ENCODE assay signal across 20 mouse cellular contexts in the genomic region with DNA sequence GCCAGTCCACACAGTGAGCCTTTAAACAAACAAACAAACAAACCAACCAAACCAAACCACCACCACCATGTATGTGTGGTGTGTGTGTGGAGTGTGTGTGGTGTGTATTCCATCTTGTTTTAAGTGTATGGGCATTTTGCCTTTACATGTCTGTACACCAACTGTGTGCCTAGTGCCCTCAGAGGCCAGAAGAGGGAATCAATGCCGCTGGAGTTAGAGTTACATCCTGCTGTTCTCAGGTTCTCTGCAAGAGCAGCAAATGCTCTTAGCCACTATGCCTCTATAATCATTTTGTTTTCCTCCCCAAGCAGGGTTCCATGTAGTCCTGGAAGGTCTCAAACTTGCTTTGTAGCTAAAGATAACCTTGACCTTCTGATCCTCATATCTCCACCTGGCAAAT. TPM values are rescaled to one million over a fixed set of nuclear protein-coding genes. Genes with fewer than 3 reads are reported as not detected.
DNase-seq lines count a peak whose midpoint lies in the region; ATAC-seq and TF ChIP-seq lines count a peak whose summit lies in the region.
"Had no signal": no experiment of that assay in that cellular context is flagged by ENCODE, and none has a peak within 500 bp of the region (broad histone marks: within the 10 kb centered on the region; RNA-seq: fewer than 3 reads in every experiment).

No protein-coding gene starts in this region.

- DNase-seq in heart, adult 9 months (ENCODE audit: low spot score in 2 of 2), result no peak
- no peak for DNase-seq in liver, embryonic 14.5 days (ENCODE audit: low read depth in 3 of 3, low spot score in 3 of 3)
- no peak for DNase-seq in liver, postnatal 0 days
- DNase-seq in CH12.LX (ENCODE audit: extremely low read depth), result no peak
- peak; percentile 39 for DNase-seq in induced T-regulatory cell, adult 2 months (ENCODE audit: low read depth)
- DNase-seq in right cerebral cortex, postnatal 25 days, result no peak
- DNase-seq: adrenal gland, postnatal 14 days; cerebellum, adult 18-20 months; heart, postnatal 4 days; kidney, postnatal 10 days; left cerebral cortex, postnatal 4 days; lung, adult 2 months; lung, postnatal 36 days; right cerebral cortex, postnatal 4 days; thymus, postnatal 25 days had no signal

- H3K36me3 ChIP-seq in heart, embryonic 13.5 days, result peaks cover 15% of the 10 kb centered on the region
- H3K36me3 ChIP-seq in liver, embryonic 14.5 days (replicated peaks; ENCODE audit: control insufficient read depth, insufficient read depth, low read depth), result peaks cover 15% of the 10 kb centered on the region
- peaks cover 18% of the 10 kb centered on the region for H3K36me3 ChIP-seq in liver, postnatal 0 days (replicated peaks; ENCODE audit: insufficient read depth, low read length)
- peaks cover 17 to 22% of the 10 kb centered on the region in 2 experiments for H3K36me3 ChIP-seq in CH12.LX (replicated peaks in 1 of 2; ENCODE audit: control insufficient read depth in 1 of 2, insufficient read depth in 1 of 2, low read length in 1 of 2)

- no peak overlapping the region for H3K9ac ChIP-seq in heart, embryonic 13.5 days
- no peak overlapping the region for H3K9ac ChIP-seq in liver, embryonic 14.5 days (replicated peaks)
- H3K9ac ChIP-seq in liver, postnatal 0 days (replicated peaks), result no peak overlapping the region
- H3K9ac ChIP-seq in CH12.LX (ENCODE audit: insufficient read depth, low read depth), result peak overlapping the region; percentile 97; the same call in 1 of the 2 replicates

- no peak for TF ChIP-seq EP300 in liver, embryonic 14.5 days (IDR thresholded peaks at IDR 0.05; ENCODE audit: low read depth)
- no peak for TF ChIP-seq EP300 in liver, postnatal 0 days (IDR thresholded peaks at IDR 0.05; ENCODE audit: low read depth)
- TF ChIP-seq EP300 in CH12.LX (IDR thresholded peaks at IDR 0.05; ENCODE audit: low read length), result no peak

- TF ChIP-seq RAD21 in CH12.LX (IDR thresholded peaks at IDR 0.05; ENCODE audit: low read depth, low read length), result no peak

- no peak for ATAC-seq in heart, embryonic 13.5 days (ENCODE audit: extremely low read depth, insufficient number of reproducible peaks, low FRiP score, low TSS enrichment)
- ATAC-seq in liver, embryonic 14.5 days (ENCODE audit: insufficient read depth), result no peak
- ATAC-seq in liver, postnatal 0 days, result no peak
- ATAC-seq: forebrain, embryonic 14.5 days had no signal

- H3K79me2 ChIP-seq in CH12.LX (replicated peaks; ENCODE audit: control insufficient read depth, extremely low read depth, insufficient read depth, poor library complexity, severe bottlenecking), result peaks cover 25% of the 10 kb centered on the region

- 59% methylated on average over 1 of the region's 1 CpGs for WGBS in heart, embryonic 13.5 days
- WGBS in liver, embryonic 14.5 days (ENCODE audit: insufficient replicate concordance), result 61% methylated on average over 1 of the region's 1 CpGs
- WGBS in liver, postnatal 0 days (ENCODE audit: insufficient replicate concordance), result 60% methylated on average over 1 of the region's 1 CpGs

- no peaks in the 10 kb centered on the region for H3K9me3 ChIP-seq in heart, embryonic 13.5 days
- H3K9me3 ChIP-seq in liver, embryonic 14.5 days (ENCODE audit: control insufficient read depth, low read length), result no peaks in the 10 kb centered on the region
- H3K9me3 ChIP-seq in liver, postnatal 0 days (ENCODE audit: low read length), result no peaks in the 10 kb centered on the region
- H3K9me3 ChIP-seq in CH12.LX (replicated peaks; ENCODE audit: low read length), result no peaks in the 10 kb centered on the region
- H3K9me3 ChIP-seq: neural tube, embryonic 12.5 days had no signal

- H3K4me3 ChIP-seq in heart, embryonic 13.5 days, result peak overlapping the region; percentile 99
- H3K4me3 ChIP-seq in liver, embryonic 14.5 days (ENCODE audit: insufficient read depth in 1 of 2, low read depth in 2 of 2, low read length in 2 of 2), result no peak overlapping the region
- no peak overlapping the region for H3K4me3 ChIP-seq in liver, postnatal 0 days (ENCODE audit: low read depth, low read length)
- H3K4me3 ChIP-seq in CH12.LX (replicated peaks in 1 of 3; ENCODE audit: low read depth in 2 of 3, low read length in 2 of 3, poor library complexity in 1 of 3), result no peak overlapping the region

- H3K4me2 ChIP-seq in heart, embryonic 13.5 days, result no peak overlapping the region
- H3K4me2 ChIP-seq in liver, embryonic 14.5 days (ENCODE audit: low read depth), result peak overlapping the region; percentile 99; the same call in 1 of the 2 replicates
- no peak overlapping the region for H3K4me2 ChIP-seq in liver, postnatal 0 days (ENCODE audit: low read depth, low read length)
- H3K4me2 ChIP-seq in CH12.LX (ENCODE audit: insufficient read depth, low read depth, poor library complexity, severe bottlenecking), result no peak overlapping the region

- no peak for TF ChIP-seq POLR2A in CH12.LX (IDR thresholded peaks at IDR 0.05; ENCODE audit: low read depth, low read length)

- no peaks in the 10 kb centered on the region for H3K27me3 ChIP-seq in heart, embryonic 13.5 days (replicated peaks)
- no peaks in the 10 kb centered on the region for H3K27me3 ChIP-seq in liver, embryonic 14.5 days (ENCODE audit: control insufficient read depth, insufficient read depth, low read length)
- H3K27me3 ChIP-seq in liver, postnatal 0 days (ENCODE audit: insufficient read depth, low read length), result no peaks in the 10 kb centered on the region
- H3K27me3 ChIP-seq in CH12.LX (replicated peaks), result no peaks in the 10 kb centered on the region
- H3K27me3 ChIP-seq: neural tube, embryonic 12.5 days had no signal

- dilution Hi-C loops in CH12.LX (cut with MboI; ENCODE audit: extremely low pct_ligation_motif_present, extremely low pct_unique_long_range_greater_than_20kb, low sequenced_read_pairs), result no loop called here

- in situ Hi-C loops in CH12.LX (cut with MboI; ENCODE audit: low pct_ligation_motif_present, low pct_unique_long_range_greater_than_20kb, low sequenced_read_pairs), result loop anchor here (10.0 kb wide), 1 partner anchor 131 kb away; a partner anchor contains a TSS

- TF ChIP-seq CTCF in liver, embryonic 14.5 days (IDR thresholded peaks at IDR 0.05; ENCODE audit: low read depth), result no peak
- TF ChIP-seq CTCF in liver, postnatal 0 days (IDR thresholded peaks at IDR 0.05; ENCODE audit: low read depth), result no peak
- no peak for TF ChIP-seq CTCF in CH12.LX (conservative IDR thresholded peaks at IDR 0.05 in 1 of 2, IDR thresholded peaks at IDR 0.05 in 1 of 2; ENCODE audit: low read depth in 2 of 2, low read length in 2 of 2)

- H3K4me1 ChIP-seq in heart, embryonic 13.5 days, result peaks cover 25% of the 10 kb centered on the region
- H3K4me1 ChIP-seq in liver, embryonic 14.5 days (replicated peaks; ENCODE audit: control insufficient read depth in 2 of 2, insufficient read depth in 2 of 2, low read length in 1 of 2), result peaks cover 8 to 16% of the 10 kb centered on the region in 2 experiments
- peaks cover 19% of the 10 kb centered on the region for H3K4me1 ChIP-seq in liver, postnatal 0 days (ENCODE audit: insufficient read depth)
- peaks cover 17 to 39% of the 10 kb centered on the region in 2 experiments for H3K4me1 ChIP-seq in CH12.LX (ENCODE audit: control insufficient read depth in 1 of 2, insufficient read depth in 2 of 2)

- no peak overlapping the region for H3K27ac ChIP-seq in heart, embryonic 13.5 days (replicated peaks)
- no peak overlapping the region for H3K27ac ChIP-seq in liver, embryonic 14.5 days
- H3K27ac ChIP-seq in liver, postnatal 0 days (ENCODE audit: low read depth), result no peak overlapping the region
- H3K27ac ChIP-seq in CH12.LX (ENCODE audit: insufficient read depth, low read depth), result no peak overlapping the region
- H3K27ac ChIP-seq: neural tube, embryonic 12.5 days had no signal

RNA-seq across cellular contexts. Expression of a gene that starts 1.4 kb away (rescaled TPM):
- polyA plus RNA-seq in heart, embryonic 13.5 days (2015; fragmentation: Nextera tagmentation; extraction: Ambion mirVana), result 277 and 302 TPM in 2 replicates
- 86.5 and 104 TPM in 2 replicates for polyA plus RNA-seq in liver, embryonic 14.5 days (2012; rRNA removed)
- 192 and 203 TPM in 2 replicates for polyA plus RNA-seq in liver, embryonic 14.5 days (2014; fragmentation: Nextera tagmentation; extraction: Ambion mirVana)
- 263 and 268 TPM in 2 replicates for polyA plus RNA-seq in liver, postnatal 0 days (2015; fragmentation: Nextera tagmentation; extraction: Ambion mirVana)
- total RNA-seq in CH12.LX (2012; rRNA removed), result 215 and 223 TPM in 2 replicates
- 187 and 188 TPM in 2 replicates for total RNA-seq in CH12.LX (2014; rRNA removed)
- 202 and 275 TPM in 2 replicates for polyA plus RNA-seq in CH12.LX (2012; ENCODE audit: insufficient read length, low read depth)

RNA-seq across cellular contexts. Expression of a gene that starts 9.6 kb away (rescaled TPM):
- polyA plus RNA-seq in heart, embryonic 13.5 days (2015; fragmentation: Nextera tagmentation; extraction: Ambion mirVana), result 21.0 and 22.9 TPM in 2 replicates
- polyA plus RNA-seq in liver, embryonic 14.5 days (2012; rRNA removed), result 5.2 and 5.9 TPM in 2 replicates
- 12.3 and 14.4 TPM in 2 replicates for polyA plus RNA-seq in liver, embryonic 14.5 days (2014; fragmentation: Nextera tagmentation; extraction: Ambion mirVana)
- 10.6 and 10.7 TPM in 2 replicates for polyA plus RNA-seq in liver, postnatal 0 days (2015; fragmentation: Nextera tagmentation; extraction: Ambion mirVana)
- total RNA-seq in CH12.LX (2012; rRNA removed), result 25.1 and 27.7 TPM in 2 replicates
- total RNA-seq in CH12.LX (2014; rRNA removed), result 17.9 and 19.3 TPM in 2 replicates
- polyA plus RNA-seq in CH12.LX (2012; ENCODE audit: insufficient read length, low read depth), result 26.3 and 26.4 TPM in 2 replicates

RNA-seq across cellular contexts. Expression of a gene that starts 18.3 kb away (rescaled TPM):
- 4.6 and 7.3 TPM in 2 replicates for polyA plus RNA-seq in heart, embryonic 13.5 days (2015; fragmentation: Nextera tagmentation; extraction: Ambion mirVana)
- polyA plus RNA-seq in liver, embryonic 14.5 days (2012; rRNA removed), result 1.6 and 9.7 TPM in 2 replicates
- 0.18 and 0.25 TPM in 2 replicates for polyA plus RNA-seq in liver, embryonic 14.5 days (2014; fragmentation: Nextera tagmentation; extraction: Ambion mirVana)
- 0.07 and 0.09 TPM in 2 replicates for polyA plus RNA-seq in liver, postnatal 0 days (2015; fragmentation: Nextera tagmentation; extraction: Ambion mirVana)
- 29.2 and 34.9 TPM in 2 replicates for total RNA-seq in CH12.LX (2012; rRNA removed)
- total RNA-seq in CH12.LX (2014; rRNA removed), result 0.65 and 4.4 TPM in 2 replicates
- polyA plus RNA-seq in CH12.LX (2012; ENCODE audit: insufficient read length, low read depth), result 4.9 and 11.5 TPM in 2 replicates

RNA-seq across cellular contexts. Expression of a gene that starts 18.7 kb away (rescaled TPM):
- 177 and 199 TPM in 2 replicates for polyA plus RNA-seq in heart, embryonic 13.5 days (2015; fragmentation: Nextera tagmentation; extraction: Ambion mirVana)
- 29.5 and 31.4 TPM in 2 replicates for polyA plus RNA-seq in liver, embryonic 14.5 days (2012; rRNA removed)
- 44.9 and 46.5 TPM in 2 replicates for polyA plus RNA-seq in liver, embryonic 14.5 days (2014; fragmentation: Nextera tagmentation; extraction: Ambion mirVana)
- polyA plus RNA-seq in liver, postnatal 0 days (2015; fragmentation: Nextera tagmentation; extraction: Ambion mirVana), result 44.7 and 46.1 TPM in 2 replicates
- 46.6 and 47.2 TPM in 2 replicates for total RNA-seq in CH12.LX (2012; rRNA removed)
- total RNA-seq in CH12.LX (2014; rRNA removed), result 32.6 and 37.9 TPM in 2 replicates
- 66.9 and 69.7 TPM in 2 replicates for polyA plus RNA-seq in CH12.LX (2012; ENCODE audit: insufficient read length, low read depth)

RNA-seq across cellular contexts. Expression of a gene that starts 25.3 kb away (rescaled TPM):
- 0.14 and 0.27 TPM in 2 replicates for polyA plus RNA-seq in heart, embryonic 13.5 days (2015; fragmentation: Nextera tagmentation; extraction: Ambion mirVana)
- 0.07 and 0.11 TPM in 2 replicates for polyA plus RNA-seq in liver, embryonic 14.5 days (2012; rRNA removed)
- polyA plus RNA-seq in liver, embryonic 14.5 days (2014; fragmentation: Nextera tagmentation; extraction: Ambion mirVana), result not detected in 2 replicates
- polyA plus RNA-seq in liver, postnatal 0 days (2015; fragmentation: Nextera tagmentation; extraction: Ambion mirVana), result 0.02 TPM in 1 of 2 replicates, not detected in the other
- 0.97 and 1.4 TPM in 2 replicates for total RNA-seq in CH12.LX (2012; rRNA removed)
- total RNA-seq in CH12.LX (2014; rRNA removed), result 0.23 and 0.31 TPM in 2 replicates
- polyA plus RNA-seq in CH12.LX (2012; ENCODE audit: insufficient read length, low read depth), result 0.93 and 1.4 TPM in 2 replicates
- total RNA-seq: granulocyte monocyte progenitor cell, adult 5-6 weeks had no signal
- polyA plus RNA-seq: heart, embryonic 14.5 days had no signal
